Mouse (Mus musculus) kidney, postnatal 14 days (tissue): Measurements from ENCODE around the gene Vav2.

Experiments
- DNase-seq: peaks from one replicate; pipeline ENCODE4 v3.0.0; 2022; ENCODE audit warnings: mixed read lengths

Gene Vav2

GRCm38 (mm10) chr2:27408194-27408593 is 18.6 kb downstream of the Vav2 start:
- no peak for DNase-seq

DNA sequence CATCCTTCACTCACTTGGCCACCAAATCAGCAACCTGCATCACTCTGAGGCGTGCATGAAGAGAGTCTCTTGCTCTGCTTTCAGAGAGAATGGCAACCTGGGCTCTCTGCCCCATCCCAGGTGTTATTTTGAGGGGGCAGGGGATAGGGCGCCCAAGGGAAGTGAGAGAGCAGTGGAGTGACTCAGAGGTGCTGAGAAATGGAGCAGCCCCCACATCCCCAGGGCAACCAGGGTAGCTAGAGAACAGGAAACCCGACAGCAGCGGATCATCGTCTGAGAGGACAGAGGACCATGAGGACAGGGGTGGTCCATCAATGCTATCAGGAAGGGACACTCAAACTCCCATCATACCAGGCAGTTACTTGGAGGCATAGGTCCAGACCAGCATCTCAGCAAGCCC is 19.9 kb downstream of the Vav2 start:
- no peak for DNase-seq

DNA sequence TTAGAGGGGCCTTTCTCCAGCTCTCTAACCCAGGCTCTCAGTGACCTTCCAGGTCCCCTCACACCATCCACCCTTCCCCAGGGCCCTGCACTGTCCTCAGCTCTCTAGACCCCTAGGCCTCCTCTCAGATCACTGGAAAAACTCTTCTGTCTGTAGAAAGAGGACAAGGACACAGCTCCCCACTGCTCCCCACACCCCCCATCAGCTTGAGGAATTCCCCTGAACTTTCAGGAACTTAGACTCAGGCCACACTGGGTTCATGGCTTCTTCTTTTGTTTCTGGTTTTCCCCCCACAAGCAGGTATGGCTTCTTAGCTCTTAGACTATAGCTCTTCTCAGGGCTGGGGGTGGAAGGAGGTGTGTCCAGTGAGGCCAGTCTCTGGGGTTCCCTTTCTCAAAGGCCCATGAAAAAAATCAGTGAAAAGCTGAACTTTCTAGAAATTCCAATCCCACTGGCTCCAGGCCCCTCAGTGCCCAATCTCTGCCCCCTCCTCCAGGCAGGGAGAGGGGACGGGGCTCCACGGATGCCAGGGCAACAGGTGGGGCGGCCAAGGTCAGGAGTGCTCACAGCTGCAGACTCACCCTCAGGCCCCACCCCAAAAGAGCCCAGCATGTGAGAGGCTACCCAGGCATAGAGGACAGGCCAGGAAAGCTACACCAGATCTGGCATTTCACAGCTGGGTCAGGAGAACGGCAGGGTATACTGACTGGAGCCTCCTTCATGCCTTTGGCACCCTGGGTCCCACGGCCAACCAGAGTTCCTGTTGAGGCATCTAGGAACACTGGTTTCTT is 21.5 kb downstream of the Vav2 start:
- DNase-seq = no peak

DNA sequence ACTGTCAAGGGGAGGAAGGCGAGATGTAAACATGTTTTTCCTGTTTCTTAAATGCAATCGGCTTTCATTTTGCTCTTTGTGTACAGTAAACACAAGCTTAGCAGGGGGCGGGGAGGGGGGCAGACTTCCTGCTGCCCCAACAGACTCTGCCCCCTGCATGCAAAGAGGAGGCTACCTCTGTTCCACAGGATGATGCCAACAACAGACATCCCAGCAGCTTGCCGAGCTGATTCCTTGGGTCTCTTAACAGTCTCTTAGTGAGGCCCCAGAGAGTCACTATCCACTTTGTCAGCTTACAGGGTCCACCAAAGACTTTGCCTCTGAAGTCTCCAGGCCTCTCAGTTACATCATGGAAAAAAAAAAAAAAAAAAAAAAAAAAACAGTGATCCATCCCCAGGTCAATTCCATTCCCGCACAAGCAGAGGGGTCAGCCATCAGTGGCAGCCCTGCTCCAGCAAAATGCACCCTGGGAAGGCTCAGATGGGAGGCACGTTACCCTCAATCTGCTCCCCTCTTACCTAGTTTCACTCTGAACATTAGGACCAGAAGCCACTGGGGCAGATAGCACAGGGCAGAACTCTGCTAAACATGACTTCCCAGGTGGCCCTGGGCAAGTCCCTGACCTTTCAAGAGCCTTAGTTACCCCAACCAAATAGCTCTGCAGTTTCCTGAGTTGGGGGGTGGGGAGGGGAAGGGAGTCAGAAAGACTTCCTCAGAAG is 22.3 kb downstream of the Vav2 start:
- no peak for DNase-seq

DNA sequence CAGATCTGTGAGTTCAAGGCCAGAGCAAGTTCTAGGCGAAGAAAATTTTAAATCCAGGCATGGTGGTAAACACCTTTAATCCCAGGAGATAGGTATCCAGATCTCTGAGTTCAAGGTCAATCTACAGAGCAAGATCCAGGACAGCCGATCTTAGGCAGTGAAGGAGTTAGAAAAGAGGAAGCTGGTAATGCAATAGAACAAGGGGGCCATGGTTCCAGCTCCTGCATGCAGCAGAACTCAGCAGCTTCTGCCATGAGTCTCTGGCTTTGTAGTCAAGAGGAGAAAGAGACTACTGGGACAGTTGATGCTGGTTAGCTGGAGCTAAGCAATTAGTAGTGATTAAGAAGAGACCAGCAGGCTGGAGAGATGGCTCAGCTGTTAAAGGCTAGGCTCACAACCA is 25.3 kb downstream of the Vav2 start:
- DNase-seq = no peak

DNA sequence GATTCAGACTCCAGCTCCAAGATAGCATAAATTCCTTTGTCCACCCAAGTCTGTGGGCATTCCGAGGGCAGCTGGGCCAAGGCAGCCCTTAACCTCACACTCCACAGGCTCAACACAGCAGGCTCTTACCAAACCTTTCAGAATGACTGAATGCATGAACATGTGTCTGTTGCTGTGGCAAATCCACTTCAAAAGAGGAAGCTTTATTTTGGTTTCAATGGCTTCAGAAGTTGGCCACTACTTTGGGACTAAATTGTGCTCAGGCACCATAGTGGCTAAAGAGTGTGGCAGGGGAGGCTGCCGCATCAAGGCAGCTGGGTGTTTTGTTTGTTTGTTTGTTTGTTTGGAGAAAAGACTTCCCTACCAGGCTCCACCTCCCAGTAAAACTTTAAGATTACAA is 26.8 kb downstream of the Vav2 start:
- DNase-seq = no peak

- DNase-seq = no peak
These were observed 30.0 kb downstream of the Vav2 start for GRCm38 (mm10) chr2:27396656-27397440.

GRCm38 (mm10) chr2:27394158-27394832 is 32.5 kb downstream of the Vav2 start:
- DNase-seq = peak; percentile 45

DNA sequence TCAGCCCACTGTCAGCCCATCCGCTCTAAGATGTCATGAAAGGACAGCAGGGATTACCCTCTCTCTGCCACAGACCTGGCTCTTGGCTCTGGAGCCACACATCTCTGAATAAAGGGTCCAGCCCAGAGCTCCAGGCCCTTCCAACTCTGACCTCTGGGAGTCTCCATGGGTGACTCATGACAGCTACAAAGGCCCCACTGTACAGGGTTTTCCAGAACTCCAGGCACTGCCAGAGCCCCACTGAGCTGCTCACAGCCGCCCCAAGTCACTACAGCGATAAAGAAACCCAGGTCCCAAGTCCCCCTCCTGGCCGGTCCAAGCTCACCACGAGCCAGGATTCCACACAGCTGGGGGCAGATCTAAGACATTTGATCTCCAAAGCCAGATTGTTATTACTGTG is 34.6 kb downstream of the Vav2 start:
- no peak for DNase-seq

DNA sequence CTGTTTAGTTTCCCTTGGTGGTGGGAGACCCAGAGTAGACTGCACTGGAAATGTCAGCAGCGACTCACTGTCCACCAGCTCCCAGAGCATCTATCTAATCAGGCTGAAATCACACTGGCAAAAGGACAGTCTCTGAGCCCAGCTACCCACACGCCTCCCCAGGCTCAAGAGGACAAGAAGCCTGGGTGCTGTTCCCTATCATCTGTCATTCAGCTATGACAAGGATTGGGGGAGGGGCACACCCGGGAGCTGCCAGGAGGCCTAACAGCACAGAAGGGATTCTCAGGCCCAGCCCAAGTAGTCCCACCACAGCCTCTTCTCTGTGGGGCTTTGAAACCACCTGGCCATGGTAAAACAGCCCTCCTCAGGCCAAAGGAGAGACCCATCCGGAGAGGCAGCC is 36.1 kb downstream of the Vav2 start:
- no peak for DNase-seq

- DNase-seq = peak; percentile 70
These were observed 36.5 kb downstream of the Vav2 start for GRCm38 (mm10) chr2:27390325-27390724.

DNA sequence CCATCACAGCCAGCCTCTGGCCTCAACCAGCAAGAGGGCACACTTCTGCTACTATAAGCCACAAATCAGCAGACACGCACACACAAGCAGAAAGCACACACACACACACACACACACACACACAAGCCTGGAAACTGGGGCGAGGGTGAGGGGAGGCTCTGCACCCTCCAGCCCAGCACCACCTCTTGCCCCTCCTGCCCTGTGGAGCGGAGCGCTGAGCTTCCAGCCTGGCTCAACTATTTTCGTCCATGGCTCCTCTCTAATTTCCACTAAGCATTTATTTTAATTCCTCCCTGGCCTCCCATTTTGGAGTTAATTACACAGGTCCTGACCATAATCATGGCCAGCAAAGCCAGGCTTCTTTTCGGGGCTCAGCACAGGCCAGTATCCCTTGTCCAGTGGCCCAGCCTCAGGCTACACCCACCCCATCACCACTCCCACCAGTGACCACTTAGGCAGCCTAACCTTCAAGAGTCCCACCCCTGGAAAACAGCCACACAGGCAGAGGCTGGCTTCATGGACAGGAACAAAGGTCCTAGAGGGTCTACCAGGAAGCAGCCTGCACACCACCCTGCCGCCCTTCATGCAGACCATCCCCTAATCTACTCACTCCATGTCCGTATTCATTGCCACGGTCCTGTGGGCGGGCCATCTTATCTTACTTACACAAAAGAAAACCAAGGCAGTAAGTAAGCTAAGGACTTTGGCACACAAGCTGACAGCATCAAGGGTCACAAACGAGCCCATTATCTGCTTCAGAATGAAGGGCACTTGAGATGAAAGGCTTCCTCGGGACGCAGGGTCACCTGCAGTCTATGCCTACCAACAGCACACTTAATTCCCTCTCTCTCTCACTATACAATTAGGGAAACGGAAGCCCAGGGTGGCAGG is 37.3 kb downstream of the Vav2 start:
- DNase-seq = peak; percentile 36

GRCm38 (mm10) chr2:27387209-27387608 is 39.6 kb downstream of the Vav2 start:
- DNase-seq = no peak

- DNase-seq = peak; percentile 76
These were observed 45.1 kb downstream of the Vav2 start for GRCm38 (mm10) chr2:27381698-27382097.

GRCm38 (mm10) chr2:27381254-27381653 is 45.6 kb downstream of the Vav2 start:
- no peak for DNase-seq

DNA sequence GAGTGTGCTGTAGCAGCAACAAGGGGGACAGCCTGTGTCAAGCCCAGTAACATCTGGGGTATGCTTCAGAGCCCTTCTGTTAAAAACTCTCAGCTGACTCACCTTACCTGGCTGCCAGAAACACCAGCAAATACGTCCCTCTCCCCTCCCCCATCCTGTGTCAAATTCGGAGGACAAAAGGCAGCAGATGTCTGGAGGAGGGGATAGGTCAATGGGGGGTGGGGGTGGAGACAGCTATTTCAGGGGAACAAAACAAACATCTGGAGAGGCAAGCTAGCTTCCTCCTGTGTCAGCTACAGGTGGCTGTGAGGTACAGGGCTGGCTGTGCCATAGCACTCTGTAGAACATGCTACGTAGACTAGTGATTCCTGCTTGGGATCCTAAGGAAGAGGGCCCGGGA is 49.0 kb downstream of the Vav2 start:
- DNase-seq = no peak

DNA sequence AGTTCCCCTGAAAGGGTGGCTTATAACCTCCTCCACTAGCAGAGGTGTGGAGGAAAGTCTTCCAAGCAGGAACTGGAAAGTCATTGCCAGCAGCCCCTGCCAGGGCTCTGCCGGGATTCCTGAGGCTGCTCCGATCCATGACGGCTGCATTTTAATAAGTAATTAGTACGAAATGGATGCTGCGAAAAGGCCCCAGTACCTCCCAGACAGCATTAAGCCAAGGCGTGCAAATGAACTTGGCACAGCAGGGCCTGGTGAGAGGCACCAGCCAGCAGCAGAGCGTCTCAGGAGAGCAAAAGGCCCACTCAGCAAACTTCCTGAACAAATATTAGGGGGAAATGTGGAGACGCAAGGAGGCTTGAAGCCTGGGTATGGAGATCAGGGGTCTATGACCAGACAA is 49.7 kb downstream of the Vav2 start:
- DNase-seq = peak; percentile 38

GRCm38 (mm10) chr2:27375141-27375540 is 51.7 kb downstream of the Vav2 start:
- DNase-seq = no peak

DNA sequence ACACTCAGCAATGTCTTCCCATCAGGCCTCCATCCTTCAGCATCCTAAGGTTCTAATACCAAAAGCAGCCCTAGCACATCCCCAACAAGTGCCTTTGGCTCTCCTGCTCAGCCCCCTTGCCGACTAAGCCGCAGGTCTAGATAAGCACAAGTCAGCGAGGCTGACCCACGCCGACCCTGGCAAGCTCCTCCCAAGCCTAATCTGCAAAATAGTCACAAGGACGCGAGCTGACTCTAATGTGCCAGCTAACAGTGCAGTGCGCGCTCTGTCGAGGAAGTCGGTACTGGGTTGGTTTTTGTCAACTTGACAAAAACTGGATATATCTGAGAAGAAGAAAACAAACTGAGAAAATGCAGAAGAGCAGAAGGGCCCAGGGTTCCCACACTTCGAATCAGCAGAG is 53.5 kb downstream of the Vav2 start:
- DNase-seq = no peak

DNA sequence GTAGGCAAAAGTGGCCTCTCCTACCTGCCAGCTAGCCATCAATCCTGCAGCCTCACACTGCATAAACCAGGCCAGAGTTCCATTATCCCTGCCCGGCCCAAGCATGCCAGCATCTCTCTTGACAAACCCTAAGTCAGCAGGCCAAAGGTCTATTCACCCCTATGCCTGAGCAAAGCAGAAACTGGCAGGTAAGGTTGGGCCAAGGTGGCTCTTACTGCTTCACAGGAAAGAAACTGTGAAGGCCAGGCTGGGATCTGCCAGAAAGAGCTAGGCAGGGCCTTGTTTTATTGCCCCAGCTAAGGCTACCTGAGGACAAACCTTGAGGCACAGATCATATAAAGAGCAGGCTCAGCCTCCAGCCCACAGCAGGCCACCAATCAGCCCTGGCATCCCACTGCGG is 55.4 kb downstream of the Vav2 start:
- DNase-seq = peak; percentile 40

DNA sequence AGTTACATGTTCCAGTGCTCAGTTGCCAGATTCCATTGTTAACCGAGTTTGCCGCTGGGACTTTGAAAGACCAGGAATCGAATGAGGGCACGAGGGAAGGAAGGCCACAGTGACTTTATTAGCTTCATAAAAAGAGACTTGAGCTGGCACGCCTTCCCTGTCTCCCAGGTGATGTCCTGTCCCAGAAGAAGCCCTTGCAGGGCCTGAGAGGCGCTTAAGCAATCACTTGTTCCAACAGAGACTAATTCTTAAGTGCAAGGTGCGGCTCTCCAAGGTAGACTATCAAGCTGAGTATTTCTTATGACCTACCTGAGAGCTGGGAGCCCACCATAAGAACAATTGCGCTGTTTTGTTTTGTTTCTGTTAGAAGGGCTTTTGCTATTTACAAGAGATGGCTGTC is 57.9 kb downstream of the Vav2 start:
- DNase-seq = no peak

DNA sequence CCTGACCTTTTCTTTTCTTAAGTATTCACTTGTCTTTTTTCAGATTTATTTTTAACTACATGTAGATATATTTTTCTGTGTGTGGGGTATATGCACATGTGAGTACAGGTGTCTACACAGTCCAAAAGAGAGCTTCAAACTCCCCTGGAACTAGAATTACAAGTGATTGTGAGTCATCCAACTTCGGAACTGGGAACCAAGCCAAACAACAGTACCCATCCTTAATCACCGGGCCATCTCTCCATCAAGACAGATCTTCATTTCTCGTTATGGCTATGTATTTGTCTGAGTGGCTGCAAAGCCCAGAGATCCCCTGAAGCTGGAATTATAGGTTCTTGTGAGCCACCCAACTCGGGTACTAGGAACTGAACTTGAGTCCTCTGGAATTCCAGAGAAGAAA is 61.5 kb downstream of the Vav2 start:
- no peak for DNase-seq
